10 mouse cellular contexts compared by ENCODE assay signal in genomic region chr2:29707731-29708130, GRCm38 (mm10). TPM values are rescaled to one million over a fixed set of nuclear protein-coding genes. Genes with fewer than 3 reads are reported as not detected.
A peak's percentile ranks its signal among the peaks of the same experiment; 100 is the strongest.
DNase-seq lines count a peak whose midpoint lies in the region; ATAC-seq lines count a peak whose summit lies in the region.
"Had no signal": no experiment of that assay in that cellular context is flagged by ENCODE, and none has a peak within 500 bp of the region (broad histone marks: within the 10 kb centered on the region; RNA-seq: fewer than 3 reads in every experiment).

No protein-coding gene starts in this region.

- intact Hi-C loops in left cerebral cortex, postnatal 4 days (cut with DNase I) = no loop called here
- intact Hi-C loops in left cerebral cortex, postnatal 10 days (cut with DNase I) = no loop called here
- intact Hi-C loops in gastrocnemius, postnatal 14 days (cut with DNase I; ENCODE audit: low total_unique reads) = no loop called here

- no peaks in the 10 kb centered on the region for H3K4me1 ChIP-seq in midbrain, embryonic 10.5 days
- H3K4me1 ChIP-seq: embryonic facial prominence, embryonic 15.5 days; limb, embryonic 12.5 days had no signal

- H3K27ac ChIP-seq in midbrain, embryonic 10.5 days (replicated peaks) = no peak overlapping the region
- H3K27ac ChIP-seq: embryonic facial prominence, embryonic 15.5 days; limb, embryonic 12.5 days had no signal

- H3K36me3 ChIP-seq in midbrain, embryonic 10.5 days = peaks cover 92% of the 10 kb centered on the region

- no peak overlapping the region for H3K4me3 ChIP-seq in midbrain, embryonic 10.5 days
- H3K4me3 ChIP-seq: embryonic facial prominence, embryonic 15.5 days; limb, embryonic 12.5 days had no signal

- ATAC-seq in megakaryocyte, adult 5-6 weeks (ENCODE audit: poor library complexity, severe bottlenecking) = peak; percentile 40; the same call in 1 of the 2 replicates

- no peaks in the 10 kb centered on the region for H3K27me3 ChIP-seq in midbrain, embryonic 10.5 days (ENCODE audit: low read depth, poor library complexity, severe bottlenecking)
- H3K27me3 ChIP-seq: embryonic facial prominence, embryonic 15.5 days; limb, embryonic 12.5 days had no signal

- no peaks in the 10 kb centered on the region for H3K9me3 ChIP-seq in midbrain, embryonic 10.5 days (replicated peaks)
- H3K9me3 ChIP-seq: embryonic facial prominence, embryonic 15.5 days; limb, embryonic 12.5 days had no signal

- peak; percentile 16 to 36 for DNase-seq in adrenal gland, adult 18-20 months (ENCODE audit: low spot score in 2 of 2)
- DNase-seq in adrenal gland, postnatal 14 days = no peak
- DNase-seq in left cerebral cortex, postnatal 4 days = peak; percentile 51
- no peak for DNase-seq in left cerebral cortex, postnatal 10 days (ENCODE audit: extremely low spot score in 1 of 2, low spot score in 2 of 2)
- peak; percentile 58 for DNase-seq in cerebellum, adult 9-11 months
- DNase-seq in gastrocnemius, postnatal 14 days = no peak
- DNase-seq in midbrain, embryonic 10.5 days (ENCODE audit: low spot score) = no peak

- 94% methylated on average over 4 of the region's 4 CpGs for WGBS in midbrain, embryonic 10.5 days

RNA-seq across cellular contexts. Expression of gene Gm13420, which starts 43.8 kb away (rescaled TPM):
- total RNA-seq in adrenal gland, adult 18-20 months (2021) = not detected
- total RNA-seq in adrenal gland, postnatal 14 days (2021) = not detected in 2 replicates
- total RNA-seq in left cerebral cortex, postnatal 4 days (2021) = 1 to 10 TPM; 1.2 to 1.7 TPM
- 1 to 10 TPM; 2.5 to 2.8 TPM for total RNA-seq in left cerebral cortex, postnatal 10 days (2021)
- total RNA-seq in megakaryocyte, adult 5-6 weeks (2015) = not detected in 2 replicates
- not detected in 2 replicates for total RNA-seq in megakaryocyte, adult 5-6 weeks (2017)
- not detected for total RNA-seq in gastrocnemius, postnatal 14 days (2021)
- not detected in 2 replicates for polyA plus RNA-seq in midbrain, embryonic 10.5 days (2016; fragmentation: Nextera tagmentation; extraction: Ambion mirVana)
- polyA plus RNA-seq: embryonic facial prominence, embryonic 15.5 days; limb, embryonic 12.5 days had no signal

RNA-seq across cellular contexts. Expression of gene Gm13547, which starts 51.4 kb away (rescaled TPM):
- total RNA-seq in adrenal gland, adult 18-20 months (2021) = not detected
- total RNA-seq in adrenal gland, postnatal 14 days (2021) = not detected in 2 replicates
- not detected for total RNA-seq in left cerebral cortex, postnatal 4 days (2021)
- total RNA-seq in left cerebral cortex, postnatal 10 days (2021) = not detected
- 0.39 TPM in 1 of 2 replicates, not detected in the other for total RNA-seq in megakaryocyte, adult 5-6 weeks (2015)
- not detected in 2 replicates for total RNA-seq in megakaryocyte, adult 5-6 weeks (2017)
- not detected for total RNA-seq in gastrocnemius, postnatal 14 days (2021)
- polyA plus RNA-seq in midbrain, embryonic 10.5 days (2016; fragmentation: Nextera tagmentation; extraction: Ambion mirVana) = 0.56 TPM in 1 of 2 replicates, not detected in the other
- polyA plus RNA-seq: embryonic facial prominence, embryonic 15.5 days; limb, embryonic 12.5 days had no signal

Comparison
In these comparisons a context has a peak if more than half of its experiments do, and no peak if none do; other contexts are left out.
1. DNase-seq: peak in adrenal gland, adult 18-20 months (2 of 2), left cerebral cortex, postnatal 4 days (single experiment) and cerebellum, adult 9-11 months (single experiment); none in adrenal gland, postnatal 14 days (single experiment), left cerebral cortex, postnatal 10 days (0 of 2), gastrocnemius, postnatal 14 days (single experiment) and midbrain, embryonic 10.5 days (single experiment).